Mouse (Mus musculus): Measurements from ENCODE around the gene Mrpl4.
"Not testable (repeated sequence)": the region's sequence is repeated elsewhere in the genome, so short reads cannot be mapped to it uniquely, and the experiment has no call there.

Gene Mrpl4

DNA sequence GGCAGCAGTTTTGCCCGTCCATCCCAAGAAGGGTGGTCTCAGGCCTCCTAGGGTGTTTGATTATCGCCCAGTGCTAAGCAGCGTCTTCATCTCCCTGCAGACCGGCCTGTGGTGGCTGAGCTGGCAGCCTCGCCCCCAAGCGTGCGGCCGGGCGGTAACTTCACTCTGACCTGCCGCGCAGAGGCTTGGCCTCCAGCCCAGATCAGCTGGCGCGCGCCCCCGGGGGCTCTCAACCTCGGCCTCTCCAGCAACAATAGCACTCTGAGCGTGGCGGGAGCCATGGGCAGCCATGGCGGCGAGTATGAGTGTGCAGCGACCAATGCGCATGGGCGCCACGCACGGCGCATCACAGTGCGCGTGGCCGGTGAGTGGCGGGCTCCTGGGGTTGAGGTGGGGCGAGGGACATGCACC, 34.9 kb downstream of the Mrpl4 start:
- DNase-seq (ENCODE audit: low read depth, low spot score): no peak

DNA sequence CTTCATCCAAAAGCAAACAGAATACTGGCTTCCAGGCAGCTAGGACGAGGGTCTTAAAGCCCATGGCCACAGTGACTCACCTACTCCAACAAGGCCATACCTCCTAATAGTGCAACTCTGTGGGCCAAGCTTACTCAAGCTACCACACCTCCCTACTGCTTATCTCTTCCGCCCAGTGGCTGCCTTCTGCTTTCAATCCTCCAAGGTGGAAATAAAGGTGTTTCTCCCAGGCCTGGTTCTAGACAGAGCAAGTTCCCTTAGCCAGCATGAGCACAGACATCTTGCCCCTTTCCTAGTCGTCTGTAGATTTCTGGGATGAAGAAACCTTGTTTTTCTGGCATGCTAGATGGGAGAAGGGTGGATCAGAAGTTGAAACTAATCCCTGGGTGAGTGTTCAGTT, 37.2 kb downstream of the Mrpl4 start:
- DNase-seq (ENCODE audit: low read depth, low spot score): no peak

DNA sequence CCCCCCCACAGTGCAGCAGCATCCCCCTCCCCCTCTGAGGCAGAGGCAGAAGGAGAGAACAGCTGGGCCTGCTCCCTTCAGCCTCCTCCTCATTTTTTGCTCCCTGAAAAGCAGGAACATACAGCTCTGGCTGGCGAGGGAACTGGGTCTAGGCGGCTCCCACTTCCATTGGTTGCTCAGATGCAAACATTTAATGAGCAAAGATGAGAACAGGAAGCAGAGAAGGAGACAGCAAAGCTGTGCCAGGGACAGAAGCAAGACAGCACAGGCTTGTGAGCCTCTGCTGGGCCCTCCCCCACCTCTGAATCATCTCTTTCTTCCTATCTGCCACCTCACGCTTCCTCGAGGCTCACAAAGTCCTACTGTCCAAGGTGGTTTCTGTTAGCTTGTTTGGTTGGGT, 38.8 kb downstream of the Mrpl4 start:
- DNase-seq (ENCODE audit: low read depth, low spot score): no peak

DNA sequence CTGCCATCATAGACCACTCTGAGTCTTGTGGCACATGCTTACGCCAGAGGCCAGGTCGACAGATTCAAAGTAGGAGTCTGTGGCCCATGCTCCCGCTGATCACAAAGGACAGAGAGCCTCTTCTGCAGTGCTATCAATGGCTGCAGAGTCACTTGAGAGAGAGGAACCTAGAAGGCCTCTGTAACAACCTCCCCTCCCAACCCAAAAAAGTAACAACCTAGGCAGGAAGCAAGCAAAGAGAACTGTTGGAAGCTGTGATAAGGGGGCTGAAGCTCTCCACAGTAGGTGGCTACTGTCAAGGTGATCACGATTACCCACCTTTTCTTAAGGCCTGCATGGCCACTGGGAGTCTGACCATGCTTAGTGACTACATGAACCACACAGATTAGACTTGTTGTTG, 41.0 kb downstream of the Mrpl4 start:
- no peak for DNase-seq (ENCODE audit: low read depth, low spot score)

DNA sequence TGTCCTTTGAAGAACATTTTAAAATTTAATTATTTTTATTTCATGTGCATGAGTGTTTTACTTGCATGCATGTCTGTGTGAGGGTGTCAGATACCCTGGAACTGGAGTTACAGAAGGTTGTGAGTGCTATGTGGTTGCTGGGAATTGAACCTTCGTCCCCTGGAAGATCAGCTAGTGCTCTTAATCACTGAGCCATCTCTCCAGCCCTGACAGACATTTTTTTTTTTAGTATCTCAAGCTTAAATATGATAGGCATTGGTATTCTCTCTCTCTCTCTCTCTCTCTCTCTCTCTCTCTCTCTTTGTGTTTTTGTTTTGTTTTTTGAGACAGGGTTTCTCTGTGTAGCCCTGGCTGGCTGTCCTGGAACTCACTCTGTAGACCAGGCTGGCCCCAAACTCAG, 42.2 kb downstream of the Mrpl4 start:
- not testable (repeated sequence) for DNase-seq (ENCODE audit: low read depth, low spot score)

DNA sequence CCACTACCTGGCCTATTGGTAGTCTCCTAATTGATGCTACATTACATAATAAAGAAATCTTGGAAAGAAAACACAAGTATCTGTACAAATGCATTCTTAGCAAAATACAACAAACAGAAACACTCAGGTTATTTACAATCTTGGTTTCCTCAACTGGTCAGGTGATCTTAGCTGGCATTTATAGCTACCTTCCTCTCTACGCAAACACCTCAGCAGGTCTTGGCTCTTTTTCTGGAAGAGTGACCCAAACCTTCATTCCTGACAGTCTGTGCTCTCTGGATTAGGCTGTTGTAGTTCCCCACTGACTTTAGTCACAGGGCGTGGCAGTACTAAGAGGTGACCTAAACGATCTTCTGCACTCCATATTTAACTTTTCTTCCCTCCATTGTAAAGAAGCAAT, 42.7 kb downstream of the Mrpl4 start:
- no peak for DNase-seq (ENCODE audit: low read depth, low spot score)

DNA sequence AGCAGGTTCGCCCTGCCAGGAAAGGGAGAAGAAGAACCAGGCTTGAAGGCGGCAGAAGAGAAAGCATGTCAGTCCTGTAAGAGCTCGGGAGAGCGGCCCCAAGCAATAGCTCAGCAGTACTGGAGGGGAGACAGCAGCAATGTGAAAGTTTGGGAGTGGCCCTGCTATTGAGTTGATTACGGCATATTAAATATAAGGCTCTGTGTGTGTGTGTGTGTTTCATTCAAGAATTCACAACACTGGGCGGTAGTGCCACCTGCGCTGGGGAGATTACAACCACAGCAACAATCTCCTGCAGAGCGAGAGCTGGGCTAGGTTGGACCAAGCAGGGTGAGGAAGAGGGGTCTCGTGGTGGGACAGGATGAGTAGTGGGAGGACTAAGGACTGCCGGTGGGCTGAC, 49.0 kb downstream of the Mrpl4 start:
- no peak for DNase-seq (ENCODE audit: low read depth, low spot score)

All from CD4-positive helper T cell, adult 2 months (primary cell).